Mouse (Mus musculus): ENCODE measurements around the gene Armc2. TPM values are rescaled to one million over a fixed set of nuclear protein-coding genes. Genes with fewer than 3 reads are reported as not detected.

The Armc2 gene
- polyA plus RNA-seq, 1 experiment = 1.2 TPM

- no peaks in the 10 kb centered on the region for H3K36me3 ChIP-seq (ENCODE audit: control insufficient read depth, insufficient read depth, low read length, poor library complexity, severe bottlenecking)
- H3K4me1 ChIP-seq (ENCODE audit: control insufficient read depth, insufficient read depth, low read length) = no peaks in the 10 kb centered on the region
- TF ChIP-seq POLR2A (IDR thresholded peaks at IDR 0.05; ENCODE audit: insufficient read depth, low read length) = no peak
- no peak for TF ChIP-seq CTCF (IDR thresholded peaks at IDR 0.05; ENCODE audit: low read depth, low read length)
- TF ChIP-seq EP300 (IDR thresholded peaks at IDR 0.05; ENCODE audit: insufficient read depth, low read depth, low read length) = no peak
- H3K9me3 ChIP-seq (replicated peaks; ENCODE audit: control insufficient read depth, insufficient read depth, low read length, poor library complexity, severe bottlenecking) = no peaks in the 10 kb centered on the region
- no peak overlapping the region for H3K4me3 ChIP-seq (ENCODE audit: low read depth, low read length)
- no peaks in the 10 kb centered on the region for H3K27me3 ChIP-seq (ENCODE audit: control insufficient read depth, insufficient read depth, low read length, poor library complexity, severe bottlenecking)
- H3K9ac ChIP-seq (ENCODE audit: low read depth, poor library complexity, severe bottlenecking) = no peak overlapping the region
- no peak overlapping the region for H3K27ac ChIP-seq (ENCODE audit: insufficient read depth, low read length)
Measured at GRCm38 (mm10) chr10:41932943-41933342, 85.3 kb downstream of the Armc2 start.

DNA sequence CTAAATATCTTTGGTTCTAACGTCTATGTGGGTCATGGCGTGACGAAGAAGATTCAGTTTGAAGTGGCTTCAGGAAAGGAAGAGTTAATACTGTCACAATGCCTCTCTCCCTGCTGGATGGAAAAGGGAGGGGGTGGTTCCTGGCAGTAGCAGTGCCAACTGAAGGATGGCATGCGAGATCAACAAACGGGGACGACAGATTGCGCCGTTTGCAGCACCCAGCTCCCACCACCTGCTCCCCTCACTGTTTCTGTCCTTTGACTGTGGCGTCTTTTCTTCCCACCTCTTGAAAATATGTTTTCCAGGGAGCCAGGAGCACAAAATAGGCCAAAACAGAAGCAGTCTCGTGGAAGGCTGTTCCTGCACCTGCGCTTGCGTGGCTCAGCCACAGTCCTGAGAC lies 86.3 kb downstream of the Armc2 start:
- no peaks in the 10 kb centered on the region for H3K36me3 ChIP-seq (ENCODE audit: control insufficient read depth, insufficient read depth, low read length, poor library complexity, severe bottlenecking)
- no peak overlapping the region for H3K4me3 ChIP-seq (ENCODE audit: low read depth, low read length)
- no peak overlapping the region for H3K27ac ChIP-seq (ENCODE audit: insufficient read depth, low read length)
- H3K9ac ChIP-seq (ENCODE audit: low read depth, poor library complexity, severe bottlenecking) = no peak overlapping the region
- H3K27me3 ChIP-seq (ENCODE audit: control insufficient read depth, insufficient read depth, low read length, poor library complexity, severe bottlenecking) = no peaks in the 10 kb centered on the region
- H3K9me3 ChIP-seq (replicated peaks; ENCODE audit: control insufficient read depth, insufficient read depth, low read length, poor library complexity, severe bottlenecking) = no peaks in the 10 kb centered on the region
- H3K4me1 ChIP-seq (ENCODE audit: control insufficient read depth, insufficient read depth, low read length) = no peaks in the 10 kb centered on the region
- no peak for TF ChIP-seq POLR2A (IDR thresholded peaks at IDR 0.05; ENCODE audit: insufficient read depth, low read length)
- no peak for TF ChIP-seq EP300 (IDR thresholded peaks at IDR 0.05; ENCODE audit: insufficient read depth, low read depth, low read length)
- TF ChIP-seq CTCF (IDR thresholded peaks at IDR 0.05; ENCODE audit: low read depth, low read length) = no peak

DNA sequence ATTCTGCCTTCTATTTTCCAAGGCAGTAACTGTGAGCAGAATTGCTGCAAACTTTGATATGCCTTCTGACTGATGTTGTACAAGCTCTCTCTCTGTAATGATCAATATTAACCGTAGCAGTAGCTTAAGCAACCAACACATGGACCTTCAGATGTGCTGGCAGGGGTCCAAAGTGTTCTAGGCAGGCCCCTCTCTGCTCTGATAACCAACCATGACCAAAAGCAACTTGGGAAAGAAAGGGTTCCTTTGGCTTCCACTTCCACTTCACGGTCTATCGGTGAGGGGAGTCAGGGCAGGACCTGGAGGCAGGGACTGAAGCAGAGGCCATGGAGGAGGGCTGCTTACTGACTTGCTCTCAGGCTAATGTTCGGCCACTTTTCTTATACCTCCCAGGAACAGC lies 87.3 kb downstream of the Armc2 start:
- TF ChIP-seq CTCF (IDR thresholded peaks at IDR 0.05; ENCODE audit: low read depth, low read length) (no peak), POLR2A (IDR thresholded peaks at IDR 0.05; ENCODE audit: insufficient read depth, low read length) (no peak), EP300 (IDR thresholded peaks at IDR 0.05; ENCODE audit: insufficient read depth, low read depth, low read length) (no peak)
- Histone ChIP-seq H3K27ac (ENCODE audit: insufficient read depth, low read length) (no peak overlapping the region), H3K9ac (ENCODE audit: low read depth, poor library complexity, severe bottlenecking) (no peak overlapping the region), H3K4me3 (ENCODE audit: low read depth, low read length) (no peak overlapping the region), H3K27me3 (ENCODE audit: control insufficient read depth, insufficient read depth, low read length, poor library complexity, severe bottlenecking) (no peaks in the 10 kb centered on the region), H3K9me3 (replicated peaks; ENCODE audit: control insufficient read depth, insufficient read depth, low read length, poor library complexity, severe bottlenecking) (no peaks in the 10 kb centered on the region), H3K36me3 (ENCODE audit: control insufficient read depth, insufficient read depth, low read length, poor library complexity, severe bottlenecking) (no peaks in the 10 kb centered on the region), H3K4me1 (ENCODE audit: control insufficient read depth, insufficient read depth, low read length) (no peaks in the 10 kb centered on the region)

DNA sequence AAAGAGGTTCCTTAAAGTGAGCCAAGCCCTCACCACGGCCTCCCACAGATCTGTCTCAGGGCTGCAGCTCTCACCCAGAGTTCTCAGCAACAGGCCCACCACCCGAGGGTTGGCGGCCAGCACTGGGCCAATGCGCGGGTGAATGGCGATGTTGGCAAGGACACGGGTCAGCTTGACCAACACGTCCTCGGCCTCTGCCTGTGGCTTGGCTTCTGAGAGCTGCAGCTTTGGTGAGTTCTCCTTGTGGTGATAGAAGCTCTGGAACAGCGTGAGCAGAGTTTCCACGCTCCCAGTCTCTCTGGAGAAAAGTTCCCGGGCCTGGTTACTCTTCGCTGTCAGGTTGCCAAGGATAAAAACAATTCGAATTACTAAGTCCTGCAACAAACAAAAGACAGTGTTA lies 91.5 kb downstream of the Armc2 start:
- TF ChIP-seq CTCF (IDR thresholded peaks at IDR 0.05; ENCODE audit: low read depth, low read length) = no peak
- no peak for TF ChIP-seq EP300 (IDR thresholded peaks at IDR 0.05; ENCODE audit: insufficient read depth, low read depth, low read length)
- no peak for TF ChIP-seq POLR2A (IDR thresholded peaks at IDR 0.05; ENCODE audit: insufficient read depth, low read length)
- H3K36me3 ChIP-seq (ENCODE audit: control insufficient read depth, insufficient read depth, low read length, poor library complexity, severe bottlenecking) = no peaks in the 10 kb centered on the region
- no peaks in the 10 kb centered on the region for H3K4me1 ChIP-seq (ENCODE audit: control insufficient read depth, insufficient read depth, low read length)
- H3K27me3 ChIP-seq (ENCODE audit: control insufficient read depth, insufficient read depth, low read length, poor library complexity, severe bottlenecking) = no peaks in the 10 kb centered on the region
- no peaks in the 10 kb centered on the region for H3K9me3 ChIP-seq (replicated peaks; ENCODE audit: control insufficient read depth, insufficient read depth, low read length, poor library complexity, severe bottlenecking)
- no peak overlapping the region for H3K27ac ChIP-seq (ENCODE audit: insufficient read depth, low read length)
- H3K4me3 ChIP-seq (ENCODE audit: low read depth, low read length) = no peak overlapping the region
- H3K9ac ChIP-seq (ENCODE audit: low read depth, poor library complexity, severe bottlenecking) = no peak overlapping the region

DNA sequence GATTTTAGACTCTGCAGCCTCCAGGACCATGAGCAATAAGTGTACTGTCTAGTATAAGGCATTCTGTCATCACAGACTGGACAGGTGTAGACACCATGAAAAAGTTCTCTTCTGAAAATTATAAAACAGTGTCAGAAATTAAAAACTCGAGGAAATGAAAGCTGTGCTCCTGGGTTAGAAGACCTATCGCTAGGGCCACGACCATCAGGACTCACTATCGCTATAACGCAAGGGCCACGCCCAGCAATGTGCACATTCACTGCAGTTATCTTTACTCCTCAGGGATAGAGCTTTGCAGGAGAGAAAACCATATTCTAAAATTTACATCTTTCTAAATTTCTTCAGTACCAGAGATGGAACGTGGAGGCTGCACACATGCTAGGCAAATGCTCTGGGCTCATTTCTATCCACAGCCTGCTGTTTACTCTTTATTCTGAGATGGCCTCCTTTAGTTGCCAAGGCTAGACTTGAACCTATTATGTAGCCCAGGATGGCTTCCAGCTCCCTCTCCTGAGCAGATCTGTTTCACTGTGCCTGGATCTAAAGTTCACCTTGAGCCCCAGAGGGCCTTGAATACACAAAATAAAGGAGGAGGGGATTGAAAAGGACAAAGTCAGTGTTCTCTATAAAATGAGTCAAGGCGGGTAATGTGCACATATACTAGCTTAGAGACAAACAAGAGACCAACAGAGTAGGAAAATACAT lies 105.8 kb downstream of the Armc2 start:
- H3K9me3 ChIP-seq (replicated peaks; ENCODE audit: control insufficient read depth, insufficient read depth, low read length, poor library complexity, severe bottlenecking) = no peaks in the 10 kb centered on the region
- no peak overlapping the region for H3K9ac ChIP-seq (ENCODE audit: low read depth, poor library complexity, severe bottlenecking)
- no peak overlapping the region for H3K4me3 ChIP-seq (ENCODE audit: low read depth, low read length)
- H3K27ac ChIP-seq (ENCODE audit: insufficient read depth, low read length) = no peak overlapping the region
- H3K36me3 ChIP-seq (ENCODE audit: control insufficient read depth, insufficient read depth, low read length, poor library complexity, severe bottlenecking) = no peaks in the 10 kb centered on the region
- TF ChIP-seq POLR2A (IDR thresholded peaks at IDR 0.05; ENCODE audit: insufficient read depth, low read length) (no peak), EP300 (IDR thresholded peaks at IDR 0.05; ENCODE audit: insufficient read depth, low read depth, low read length) (no peak), CTCF (IDR thresholded peaks at IDR 0.05; ENCODE audit: low read depth, low read length) (no peak)
- H3K27me3 ChIP-seq (ENCODE audit: control insufficient read depth, insufficient read depth, low read length, poor library complexity, severe bottlenecking) = no peaks in the 10 kb centered on the region
- no peaks in the 10 kb centered on the region for H3K4me1 ChIP-seq (ENCODE audit: control insufficient read depth, insufficient read depth, low read length)

- H3K4me1 ChIP-seq (ENCODE audit: control insufficient read depth, insufficient read depth, low read length) = no peaks in the 10 kb centered on the region
- no peaks in the 10 kb centered on the region for H3K27me3 ChIP-seq (ENCODE audit: control insufficient read depth, insufficient read depth, low read length, poor library complexity, severe bottlenecking)
- H3K4me3 ChIP-seq (ENCODE audit: low read depth, low read length) = no peak overlapping the region
- H3K27ac ChIP-seq (ENCODE audit: insufficient read depth, low read length) = no peak overlapping the region
- no peaks in the 10 kb centered on the region; the same call in none of the 2 replicates for H3K36me3 ChIP-seq (ENCODE audit: control insufficient read depth, insufficient read depth, low read length, poor library complexity, severe bottlenecking)
- TF ChIP-seq POLR2A (IDR thresholded peaks at IDR 0.05; ENCODE audit: insufficient read depth, low read length) = no peak
- TF ChIP-seq EP300 (IDR thresholded peaks at IDR 0.05; ENCODE audit: insufficient read depth, low read depth, low read length) = no peak
- TF ChIP-seq CTCF (IDR thresholded peaks at IDR 0.05; ENCODE audit: low read depth, low read length) = no peak
- H3K9ac ChIP-seq (ENCODE audit: low read depth, poor library complexity, severe bottlenecking) = no peak overlapping the region
- H3K9me3 ChIP-seq (replicated peaks; ENCODE audit: control insufficient read depth, insufficient read depth, low read length, poor library complexity, severe bottlenecking) = no peaks in the 10 kb centered on the region
Measured at GRCm38 (mm10) chr10:41908899-41909298, 109.3 kb downstream of the Armc2 start.
